ENCODE assay signal across 8 mouse cellular contexts in the genomic region with DNA sequence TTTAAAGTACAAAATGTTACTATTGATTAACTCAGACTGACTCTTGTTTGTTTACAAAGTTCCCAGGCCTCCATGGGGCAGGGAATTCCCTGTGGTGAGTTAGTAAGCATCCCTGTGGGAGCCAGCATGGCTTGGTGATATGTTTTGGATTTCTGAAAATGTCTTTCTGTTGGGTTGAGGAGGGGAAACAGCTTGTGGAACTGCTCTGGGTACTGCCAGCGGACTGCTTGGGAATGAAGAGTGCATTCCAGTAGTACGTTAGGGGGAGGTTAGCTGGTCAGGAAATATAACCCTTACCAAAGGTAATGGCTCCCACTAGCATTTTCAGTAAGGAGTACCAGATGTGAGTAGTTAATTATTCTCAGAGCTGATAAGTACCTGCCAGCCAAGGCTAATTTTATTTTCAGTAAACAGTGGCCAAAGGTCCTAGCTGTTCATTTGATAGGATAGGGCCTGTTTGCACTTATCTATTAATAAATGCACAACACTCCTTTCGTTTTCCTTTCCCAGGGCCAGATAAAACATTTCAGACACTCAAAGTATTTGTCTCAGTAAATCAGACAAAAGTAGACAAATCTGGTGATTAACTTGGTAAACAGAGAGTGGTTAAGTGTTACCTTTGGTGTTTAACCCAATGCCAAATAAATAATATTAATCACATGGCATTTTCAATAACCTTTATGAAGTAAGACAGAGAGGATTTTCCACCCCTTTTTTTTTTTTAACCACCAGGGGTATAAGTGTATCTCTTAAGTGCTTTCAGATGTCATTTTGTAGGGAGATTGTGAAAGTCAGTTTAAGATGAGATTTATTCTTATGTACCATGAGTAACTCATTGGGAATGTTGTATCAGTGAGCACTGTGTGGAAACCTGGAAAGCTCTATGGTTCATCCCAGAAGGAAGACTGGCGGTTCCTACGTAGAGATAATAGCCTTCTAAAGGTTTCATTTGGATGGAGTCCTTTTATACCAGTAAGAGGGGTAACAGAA.
A peak's percentile ranks its signal among the peaks of the same experiment; 100 is the strongest.
DNase-seq lines count a peak whose midpoint lies in the region; ATAC-seq and TF ChIP-seq lines count a peak whose summit lies in the region.

No protein-coding gene starts in this region.

- H3K9ac ChIP-seq in liver, embryonic 12.5 days, result no peak overlapping the region
- H3K9ac ChIP-seq in kidney, embryonic 15.5 days, result no peak overlapping the region
- no peak overlapping the region for H3K9ac ChIP-seq in stomach, embryonic 14.5 days (replicated peaks; ENCODE audit: low read depth, low read length)

- no peaks in the 10 kb centered on the region for H3K27me3 ChIP-seq in liver, embryonic 12.5 days (replicated peaks)
- no peaks in the 10 kb centered on the region for H3K27me3 ChIP-seq in kidney, embryonic 15.5 days
- no peaks in the 10 kb centered on the region for H3K27me3 ChIP-seq in stomach, embryonic 14.5 days (ENCODE audit: control insufficient read depth, insufficient read depth, low read length)

- H3K4me1 ChIP-seq in liver, embryonic 12.5 days, result peaks cover 3% of the 10 kb centered on the region; the same call in 1 of the 2 replicates
- peaks cover 10% of the 10 kb centered on the region for H3K4me1 ChIP-seq in embryonic fibroblast, embryonic 13.5 days (ENCODE audit: control insufficient read depth, insufficient read depth, low read length)
- peaks cover 49% of the 10 kb centered on the region for H3K4me1 ChIP-seq in kidney, embryonic 15.5 days
- peaks cover 31% of the 10 kb centered on the region for H3K4me1 ChIP-seq in stomach, embryonic 14.5 days (ENCODE audit: control insufficient read depth, insufficient read depth, low read length)

- H3K27ac ChIP-seq in liver, embryonic 12.5 days, result peak overlapping the region; percentile 33; the same call in 1 of the 2 replicates
- peak overlapping the region; percentile 39 for H3K27ac ChIP-seq in embryonic fibroblast, embryonic 13.5 days (ENCODE audit: insufficient read depth, low read length)
- H3K27ac ChIP-seq in kidney, embryonic 15.5 days, result peak overlapping the region; percentile 69
- H3K27ac ChIP-seq in stomach, embryonic 14.5 days (ENCODE audit: low read length), result peak overlapping the region; percentile 80

- 67% methylated on average over 5 of the region's 5 CpGs for WGBS in liver, embryonic 12.5 days (ENCODE audit: insufficient replicate concordance)
- WGBS in kidney, embryonic 15.5 days, result 43% methylated on average over 5 of the region's 5 CpGs
- WGBS in stomach, embryonic 14.5 days, result 43% methylated on average over 5 of the region's 5 CpGs

- H3K36me3 ChIP-seq in liver, embryonic 12.5 days, result no peaks in the 10 kb centered on the region
- no peaks in the 10 kb centered on the region for H3K36me3 ChIP-seq in kidney, embryonic 15.5 days
- no peaks in the 10 kb centered on the region for H3K36me3 ChIP-seq in stomach, embryonic 14.5 days (ENCODE audit: control insufficient read depth, insufficient read depth, low read length)

- no peak overlapping the region for H3K4me3 ChIP-seq in liver, embryonic 12.5 days
- H3K4me3 ChIP-seq in embryonic fibroblast, embryonic 13.5 days (ENCODE audit: insufficient read depth, low read length), result no peak overlapping the region
- H3K4me3 ChIP-seq in kidney, embryonic 15.5 days (replicated peaks), result no peak overlapping the region
- H3K4me3 ChIP-seq in stomach, embryonic 14.5 days (ENCODE audit: low read depth, low read length), result no peak overlapping the region

- no peak for DNase-seq in liver
- DNase-seq in frontal cortex, postnatal 36 days (ENCODE audit: low spot score in 2 of 2), result no peak
- DNase-seq in thymus, postnatal 25 days, result no peak

- no peak overlapping the region for H3K4me2 ChIP-seq in liver, embryonic 12.5 days
- no peak overlapping the region for H3K4me2 ChIP-seq in kidney, embryonic 15.5 days
- H3K4me2 ChIP-seq in stomach, embryonic 14.5 days (replicated peaks; ENCODE audit: low read depth, low read length), result no peak overlapping the region

- H3K9me3 ChIP-seq in liver, embryonic 12.5 days (replicated peaks), result no peaks in the 10 kb centered on the region
- no peaks in the 10 kb centered on the region for H3K9me3 ChIP-seq in kidney, embryonic 15.5 days (replicated peaks)
- no peaks in the 10 kb centered on the region; the same call in 1 of the 2 replicates for H3K9me3 ChIP-seq in stomach, embryonic 14.5 days (ENCODE audit: control insufficient read depth, low read depth, low read length)

- no peak for TF ChIP-seq POLR2A in embryonic fibroblast, embryonic 13.5 days (IDR thresholded peaks at IDR 0.05; ENCODE audit: low read depth, low read length)

- no peak for ATAC-seq in liver, embryonic 12.5 days
- peak; percentile 54; the same call in 1 of the 2 replicates for ATAC-seq in kidney, embryonic 15.5 days (replicated peaks; ENCODE audit: low FRiP score)
- ATAC-seq in stomach, embryonic 14.5 days (ENCODE audit: insufficient number of reproducible peaks, insufficient read depth, low FRiP score, low read depth), result peak; percentile 61
- no peak for ATAC-seq in monocyte, adult 5-6 weeks (replicated peaks; ENCODE audit: insufficient number of reproducible peaks, low FRiP score, low TSS enrichment, poor library complexity, severe bottlenecking)

- no peak for TF ChIP-seq CTCF in embryonic fibroblast, embryonic 13.5 days (IDR thresholded peaks at IDR 0.05; ENCODE audit: borderline replicate concordance, insufficient read depth, low read length)

Comparison
In these comparisons a context has a peak if more than half of its experiments do, and no peak if none do; other contexts are left out.
1. ATAC-seq: peak in kidney, embryonic 15.5 days (single experiment) and stomach, embryonic 14.5 days (single experiment); none in liver, embryonic 12.5 days (single experiment) and monocyte, adult 5-6 weeks (single experiment).
2. Peak in every context shown above with its lines, with median percentiles within 50 percentile points of each other: H3K27ac ChIP-seq.